Mouse (Mus musculus) liver, embryonic 12.5 days (tissue): ENCODE measurements at regions not wholly inside any gene's neighbourhood (a gene's known extent, or its start where the extent isn't known, plus 50 kb on each side); places are given as distances from the start of the nearest gene placed in this dataset.

Experiments
- ATAC-seq: fragments of 200-750 bp; cut with Nextera tagmentation; 2 replicates; pipeline ENCODE4 v1.8.0; 2017; ENCODE audit warnings: moderate number of reproducible peaks, mild to moderate bottlenecking, moderate library complexity
- H3K27ac ChIP-seq: fragments of 300-500 bp; sonication (generic); 2 replicates; pipeline ENCODE4 v1.5.1; 2016; ENCODE audit warnings: mild to moderate bottlenecking
- H3K27me3 ChIP-seq: fragments of 300-500 bp; sonication (generic); replicated peaks from 2 replicates; pipeline ENCODE4 v1.6.1; 2016; ENCODE audit warnings: mild to moderate bottlenecking, moderate library complexity
- H3K36me3 ChIP-seq: fragments of 300-500 bp; sonication (generic); 2 replicates; pipeline ENCODE4 v1.6.1; 2016; ENCODE audit warnings: mild to moderate bottlenecking, moderate library complexity
- H3K4me1 ChIP-seq: fragments of 300-500 bp; sonication (generic); 2 replicates; pipeline ENCODE4 v1.6.1; 2016
- H3K4me2 ChIP-seq: fragments of 300-500 bp; sonication (generic); 2 replicates; pipeline ENCODE4 v1.6.1; 2016; ENCODE audit warnings: mild to moderate bottlenecking, moderate library complexity
- H3K4me3 ChIP-seq: fragments of 300-500 bp; sonication (generic); 2 replicates; pipeline ENCODE4 v1.5.1; 2016; ENCODE audit warnings: mild to moderate bottlenecking, moderate library complexity
- H3K9ac ChIP-seq: fragments of 300-500 bp; sonication (generic); 2 replicates; pipeline ENCODE4 v1.6.1; 2016; ENCODE audit warnings: mild to moderate bottlenecking, moderate library complexity
- H3K9me3 ChIP-seq: fragments of 300-500 bp; sonication (generic); replicated peaks from 2 replicates; pipeline ENCODE4 v1.6.1; 2016; ENCODE audit warnings: mild to moderate bottlenecking, moderate library complexity
- WGBS: fragments of 180-500 bp; shearing (Covaris S2); methylation state at CpG from one replicate; pipeline ENCODE4 v1.1.7; 2016; ENCODE audit not compliant: insufficient replicate concordance; 5-methylcytosine and 5-hydroxymethylcytosine counted together

GRCm38 (mm10) chr3:150752787-150753186 is 684.9 kb upstream of the Adgrl4 start:
- H3K4me1 ChIP-seq: no peaks in the 10 kb centered on the region
- no peak overlapping the region for H3K4me3 ChIP-seq
- no peak overlapping the region for H3K4me2 ChIP-seq
- no peak overlapping the region for H3K9ac ChIP-seq
- H3K36me3 ChIP-seq: no peaks in the 10 kb centered on the region
- no peak overlapping the region for H3K27ac ChIP-seq
- H3K9me3 ChIP-seq: no peaks in the 10 kb centered on the region
- H3K27me3 ChIP-seq: no peaks in the 10 kb centered on the region
- WGBS: 83% methylated on average over 1 of the region's 1 CpGs
- no peak for ATAC-seq

- H3K9me3 ChIP-seq: no peaks in the 10 kb centered on the region
- no peak overlapping the region for H3K9ac ChIP-seq
- H3K27me3 ChIP-seq: no peaks in the 10 kb centered on the region
- no peak overlapping the region for H3K27ac ChIP-seq
- no peaks in the 10 kb centered on the region for H3K4me1 ChIP-seq
- no peak for ATAC-seq
- H3K36me3 ChIP-seq: no peaks in the 10 kb centered on the region
- H3K4me2 ChIP-seq: no peak overlapping the region
- no peak overlapping the region for H3K4me3 ChIP-seq
- WGBS: 31% methylated on average over 1 of the region's 1 CpGs
These were observed 677.8 kb upstream of the Adgrl4 start for GRCm38 (mm10) chr3:150759854-150760253.

- 54% methylated on average over 3 of the region's 3 CpGs for WGBS
- H3K4me1 ChIP-seq: no peaks in the 10 kb centered on the region
- no peak overlapping the region for H3K9ac ChIP-seq
- H3K27me3 ChIP-seq: no peaks in the 10 kb centered on the region
- no peak overlapping the region for H3K27ac ChIP-seq
- no peak for ATAC-seq
- H3K4me2 ChIP-seq: no peak overlapping the region
- no peaks in the 10 kb centered on the region for H3K9me3 ChIP-seq
- H3K4me3 ChIP-seq: no peak overlapping the region
- H3K36me3 ChIP-seq: no peaks in the 10 kb centered on the region
These were observed 653.1 kb upstream of the Adgrl4 start for GRCm38 (mm10) chr3:150784576-150784975.

- Histone ChIP-seq H3K4me2 (no peak overlapping the region), H3K9me3 (no peaks in the 10 kb centered on the region), H3K9ac (no peak overlapping the region), H3K4me1 (no peaks in the 10 kb centered on the region), H3K27ac (no peak overlapping the region), H3K27me3 (no peaks in the 10 kb centered on the region), H3K36me3 (no peaks in the 10 kb centered on the region), H3K4me3 (no peak overlapping the region)
- ATAC-seq: no peak
These were observed 619.9 kb upstream of the Adgrl4 start for GRCm38 (mm10) chr3:150817807-150818206.

GRCm38 (mm10) chr3:150819369-150819768 is 618.3 kb upstream of the Adgrl4 start:
- Histone ChIP-seq H3K4me1 (no peaks in the 10 kb centered on the region), H3K4me3 (no peak overlapping the region), H3K4me2 (no peak overlapping the region), H3K27ac (no peak overlapping the region), H3K9me3 (no peaks in the 10 kb centered on the region), H3K36me3 (no peaks in the 10 kb centered on the region), H3K27me3 (no peaks in the 10 kb centered on the region), H3K9ac (no peak overlapping the region)
- no peak for ATAC-seq
- WGBS: 70% methylated on average over 4 of the region's 4 CpGs

- Histone ChIP-seq H3K27me3 (no peaks in the 10 kb centered on the region), H3K9ac (no peak overlapping the region), H3K9me3 (no peaks in the 10 kb centered on the region), H3K36me3 (no peaks in the 10 kb centered on the region), H3K4me3 (no peak overlapping the region), H3K4me2 (no peak overlapping the region), H3K4me1 (no peaks in the 10 kb centered on the region), H3K27ac (no peak overlapping the region)
- 76% methylated on average over 5 of the region's 5 CpGs for WGBS
- no peak for ATAC-seq
These were observed 617.6 kb upstream of the Adgrl4 start for GRCm38 (mm10) chr3:150820039-150820438.

- no peak overlapping the region for H3K4me2 ChIP-seq
- 76% methylated on average over 2 of the region's 2 CpGs for WGBS
- no peaks in the 10 kb centered on the region for H3K9me3 ChIP-seq
- H3K4me3 ChIP-seq: no peak overlapping the region
- no peaks in the 10 kb centered on the region for H3K4me1 ChIP-seq
- H3K27ac ChIP-seq: no peak overlapping the region
- no peaks in the 10 kb centered on the region for H3K36me3 ChIP-seq
- no peak overlapping the region for H3K9ac ChIP-seq
- no peak for ATAC-seq
- no peaks in the 10 kb centered on the region for H3K27me3 ChIP-seq
These were observed 591.7 kb upstream of the Adgrl4 start for GRCm38 (mm10) chr3:150846029-150846428.

GRCm38 (mm10) chr3:150852107-150852506 is 585.6 kb upstream of the Adgrl4 start:
- no peak overlapping the region for H3K9ac ChIP-seq
- no peaks in the 10 kb centered on the region for H3K27me3 ChIP-seq
- H3K4me2 ChIP-seq: no peak overlapping the region
- no peak for ATAC-seq
- H3K9me3 ChIP-seq: no peaks in the 10 kb centered on the region
- 54% methylated on average over 4 of the region's 4 CpGs for WGBS
- H3K4me3 ChIP-seq: no peak overlapping the region
- no peaks in the 10 kb centered on the region for H3K36me3 ChIP-seq
- H3K27ac ChIP-seq: no peak overlapping the region
- H3K4me1 ChIP-seq: no peaks in the 10 kb centered on the region

GRCm38 (mm10) chr3:150896668-150897067 is 541.0 kb upstream of the Adgrl4 start:
- H3K4me2 ChIP-seq: no peak overlapping the region
- H3K4me3 ChIP-seq: no peak overlapping the region
- no peaks in the 10 kb centered on the region for H3K36me3 ChIP-seq
- ATAC-seq: no peak
- no peak overlapping the region for H3K27ac ChIP-seq
- no peaks in the 10 kb centered on the region for H3K9me3 ChIP-seq
- no peaks in the 10 kb centered on the region for H3K27me3 ChIP-seq
- WGBS: 49% methylated on average over 2 of the region's 2 CpGs
- H3K9ac ChIP-seq: no peak overlapping the region
- no peaks in the 10 kb centered on the region for H3K4me1 ChIP-seq

GRCm38 (mm10) chr3:150910091-150910490 is 527.6 kb upstream of the Adgrl4 start:
- H3K36me3 ChIP-seq: no peaks in the 10 kb centered on the region

GRCm38 (mm10) chr3:150954897-150955296 is 482.8 kb upstream of the Adgrl4 start:
- 40% methylated on average over 1 of the region's 1 CpGs for WGBS
- no peak overlapping the region for H3K4me3 ChIP-seq

More at GRCm38 (mm10) chr3:150910091-150910490, 527.6 kb upstream of the Adgrl4 start:
- ATAC-seq: no peak
- Histone ChIP-seq H3K27me3 (no peaks in the 10 kb centered on the region), H3K9ac (no peak overlapping the region), H3K27ac (no peak overlapping the region), H3K4me3 (no peak overlapping the region), H3K4me2 (no peak overlapping the region), H3K4me1 (no peaks in the 10 kb centered on the region), H3K9me3 (no peaks in the 10 kb centered on the region)
- 59% methylated on average over 2 of the region's 2 CpGs for WGBS

GRCm38 (mm10) chr3:150999652-151000051 is 438.0 kb upstream of the Adgrl4 start:
- no peak overlapping the region for H3K4me3 ChIP-seq
- ATAC-seq: no peak
- WGBS: 75% methylated on average over 2 of the region's 2 CpGs
- no peaks in the 10 kb centered on the region for H3K4me1 ChIP-seq
- no peaks in the 10 kb centered on the region for H3K27me3 ChIP-seq
- H3K36me3 ChIP-seq: no peaks in the 10 kb centered on the region
- no peak overlapping the region for H3K27ac ChIP-seq
- no peaks in the 10 kb centered on the region for H3K9me3 ChIP-seq
- H3K4me2 ChIP-seq: no peak overlapping the region
- no peak overlapping the region for H3K9ac ChIP-seq

More at GRCm38 (mm10) chr3:150954897-150955296, 482.8 kb upstream of the Adgrl4 start:
- H3K27ac ChIP-seq: no peak overlapping the region
- H3K9me3 ChIP-seq: no peaks in the 10 kb centered on the region
- H3K4me2 ChIP-seq: no peak overlapping the region
- H3K4me1 ChIP-seq: no peaks in the 10 kb centered on the region
- no peaks in the 10 kb centered on the region for H3K36me3 ChIP-seq
- no peak overlapping the region for H3K9ac ChIP-seq
- no peak for ATAC-seq
- H3K27me3 ChIP-seq: no peaks in the 10 kb centered on the region

- no peak overlapping the region for H3K27ac ChIP-seq
- H3K4me1 ChIP-seq: no peaks in the 10 kb centered on the region
- no peak overlapping the region for H3K9ac ChIP-seq
- 35% methylated on average over 5 of the region's 5 CpGs for WGBS
- no peaks in the 10 kb centered on the region for H3K9me3 ChIP-seq
- H3K4me3 ChIP-seq: no peak overlapping the region
- no peak overlapping the region for H3K4me2 ChIP-seq
- no peaks in the 10 kb centered on the region for H3K27me3 ChIP-seq
- no peaks in the 10 kb centered on the region for H3K36me3 ChIP-seq
- ATAC-seq: no peak
These were observed 437.5 kb upstream of the Adgrl4 start for GRCm38 (mm10) chr3:151000217-151000616.
